Mouse (Mus musculus): ENCODE measurements around the gene Ssb. TPM values are rescaled to one million over a fixed set of nuclear protein-coding genes. Genes with fewer than 3 reads are reported as not detected.

Ssb gene
- polyA plus RNA-seq (2021), result 226 TPM

GRCm38 (mm10) chr2:69861485-69862091 is at the start of gene Ssb:
Gene Ssb (plus strand): TSS chr2:69861562.
- H3K27me3 ChIP-seq, result peaks cover 3% of the 10 kb centered on the region
- ChIA-PET CTCF (no interaction called here), POLR2A (interaction anchor here (1.0 kb wide), 1 partner anchor 30 kb away, joined by 3 read pairs; no protein-coding TSS in a partner anchor)
- in situ Hi-C loops (cut with MboI; ENCODE audit: low pct_unique_long_range_greater_than_20kb), result no loop called here
- TF ChIP-seq CTCF (IDR thresholded peaks at IDR 0.05), result no peak
- DNase-seq (ENCODE audit: low read depth, low spot score), result peak; percentile 53
- peak; percentile 47 for ATAC-seq

GRCm38 (mm10) chr2:69816575-69816974 is 44.8 kb upstream of the Ssb start:
- in situ Hi-C loops (cut with MboI; ENCODE audit: low pct_unique_long_range_greater_than_20kb), result no loop called here
- CTCF ChIA-PET, result interaction anchor here (0.8 kb wide), 1 partner anchor 22 kb away, joined by 3 read pairs; no protein-coding TSS in a partner anchor
- no peak for ATAC-seq
- DNase-seq (ENCODE audit: low read depth, low spot score), result no peak
- no peak for TF ChIP-seq CTCF (IDR thresholded peaks at IDR 0.05)
- POLR2A ChIA-PET, result no interaction called here
- peaks cover 11% of the 10 kb centered on the region for H3K27me3 ChIP-seq

GRCm38 (mm10) chr2:69818350-69819085 is 42.8 kb upstream of the Ssb start:
- peaks cover 5% of the 10 kb centered on the region for H3K27me3 ChIP-seq
- CTCF ChIA-PET, result no interaction called here
- POLR2A ChIA-PET, result no interaction called here
- no peak for TF ChIP-seq CTCF (IDR thresholded peaks at IDR 0.05)
- in situ Hi-C loops (cut with MboI; ENCODE audit: low pct_unique_long_range_greater_than_20kb), result no loop called here
- DNase-seq (ENCODE audit: low read depth, low spot score) (no peak), ATAC-seq (no peak)

GRCm38 (mm10) chr2:69820201-69820600 is 41.2 kb upstream of the Ssb start:
- DNase-seq (ENCODE audit: low read depth, low spot score) (no peak), ATAC-seq (no peak)
- no peak for TF ChIP-seq CTCF (IDR thresholded peaks at IDR 0.05)
- in situ Hi-C loops (cut with MboI; ENCODE audit: low pct_unique_long_range_greater_than_20kb), result no loop called here
- ChIA-PET POLR2A (no interaction called here), CTCF (no interaction called here)
- H3K27me3 ChIP-seq, result no peaks in the 10 kb centered on the region

- DNase-seq (ENCODE audit: low read depth, low spot score) (no peak), ATAC-seq (no peak)
- TF ChIP-seq CTCF (IDR thresholded peaks at IDR 0.05), result no peak
- POLR2A ChIA-PET, result interaction anchor here (0.9 to 1.2 kb wide), 2 partner anchors 9 to 24 kb away, joined by 3 to 4 read pairs; no protein-coding TSS in a partner anchor
- H3K27me3 ChIP-seq, result no peaks in the 10 kb centered on the region
- CTCF ChIA-PET, result interaction anchor here (1.0 to 1.3 kb wide), 5 partner anchors 9 to 28 kb away, joined by 3 to 7 read pairs (median 3); no protein-coding TSS in a partner anchor
- in situ Hi-C loops (cut with MboI; ENCODE audit: low pct_unique_long_range_greater_than_20kb), result no loop called here
Measured at GRCm38 (mm10) chr2:69821711-69822110, 39.7 kb upstream of the Ssb start, which contains the start of gene Klhl23. Gene Klhl23 (plus strand): TSS chr2:69821944.

- POLR2A ChIA-PET, result interaction anchor here (0.9 to 1.2 kb wide), 2 partner anchors 9 to 24 kb away, joined by 3 to 4 read pairs; no protein-coding TSS in a partner anchor
Measured at GRCm38 (mm10) chr2:69822361-69823128, 38.8 kb upstream of the Ssb start.

GRCm38 (mm10) chr2:69823129-69823677 is 38.2 kb upstream of the Ssb start:
- POLR2A ChIA-PET, result interaction anchor here (1.2 to 1.7 kb wide), 2 partner anchors 25 to 35 kb away, joined by 3 to 4 read pairs; partner anchors contain the start of gene Ccdc173
- no peak for DNase-seq (ENCODE audit: low read depth, low spot score)

More at GRCm38 (mm10) chr2:69822361-69823128, 38.8 kb upstream of the Ssb start:
- ATAC-seq (peak; percentile 66), DNase-seq (ENCODE audit: low read depth, low spot score) (no peak)
- CTCF ChIA-PET, result interaction anchor here (1.0 to 1.3 kb wide), 5 partner anchors 10 to 28 kb away, joined by 3 to 7 read pairs (median 3); no protein-coding TSS in a partner anchor
- H3K27me3 ChIP-seq, result no peaks in the 10 kb centered on the region
- no peak for TF ChIP-seq CTCF (IDR thresholded peaks at IDR 0.05)
- in situ Hi-C loops (cut with MboI; ENCODE audit: low pct_unique_long_range_greater_than_20kb), result no loop called here

GRCm38 (mm10) chr2:69825898-69826297 is 35.5 kb upstream of the Ssb start:
- DNase-seq (ENCODE audit: low read depth, low spot score) (no peak), ATAC-seq (no peak)
- TF ChIP-seq CTCF (IDR thresholded peaks at IDR 0.05), result no peak
- H3K27me3 ChIP-seq, result no peaks in the 10 kb centered on the region
- CTCF ChIA-PET, result interaction anchor here (1.7 kb wide), 1 partner anchor 29 kb away, joined by 4 read pairs; no protein-coding TSS in a partner anchor
- POLR2A ChIA-PET, result no interaction called here
- in situ Hi-C loops (cut with MboI; ENCODE audit: low pct_unique_long_range_greater_than_20kb), result no loop called here

More at GRCm38 (mm10) chr2:69823129-69823677, 38.2 kb upstream of the Ssb start:
- in situ Hi-C loops (cut with MboI; ENCODE audit: low pct_unique_long_range_greater_than_20kb), result no loop called here
- CTCF ChIA-PET, result no interaction called here
- no peak for TF ChIP-seq CTCF (IDR thresholded peaks at IDR 0.05)
- H3K27me3 ChIP-seq, result no peaks in the 10 kb centered on the region
- peak; percentile 69 for ATAC-seq

- CTCF ChIA-PET, result interaction anchor here (1.7 kb wide), 1 partner anchor 30 kb away, joined by 4 read pairs; no protein-coding TSS in a partner anchor
- in situ Hi-C loops (cut with MboI; ENCODE audit: low pct_unique_long_range_greater_than_20kb), result no loop called here
- TF ChIP-seq CTCF (IDR thresholded peaks at IDR 0.05), result no peak
- POLR2A ChIA-PET, result interaction anchor here (0.5 kb wide), 1 partner anchor 197 kb away, joined by 3 read pairs; no protein-coding TSS in a partner anchor
- DNase-seq (ENCODE audit: low read depth, low spot score) (no peak), ATAC-seq (no peak)
- no peaks in the 10 kb centered on the region for H3K27me3 ChIP-seq
Measured at GRCm38 (mm10) chr2:69826380-69826779, 35.0 kb upstream of the Ssb start.

GRCm38 (mm10) chr2:69828031-69828430 is 33.3 kb upstream of the Ssb start:
- DNase-seq (ENCODE audit: low read depth, low spot score), result no peak
- ChIA-PET CTCF (interaction anchor here (1.1 kb wide), 1 partner anchor 9 kb away, joined by 3 read pairs; no protein-coding TSS in a partner anchor), POLR2A (no interaction called here)
- in situ Hi-C loops (cut with MboI; ENCODE audit: low pct_unique_long_range_greater_than_20kb), result no loop called here
- no peaks in the 10 kb centered on the region for H3K27me3 ChIP-seq
- no peak for TF ChIP-seq CTCF (IDR thresholded peaks at IDR 0.05)
- no peak for ATAC-seq
